ENCODE assay signal across 13 mouse cellular contexts in the genomic region with DNA sequence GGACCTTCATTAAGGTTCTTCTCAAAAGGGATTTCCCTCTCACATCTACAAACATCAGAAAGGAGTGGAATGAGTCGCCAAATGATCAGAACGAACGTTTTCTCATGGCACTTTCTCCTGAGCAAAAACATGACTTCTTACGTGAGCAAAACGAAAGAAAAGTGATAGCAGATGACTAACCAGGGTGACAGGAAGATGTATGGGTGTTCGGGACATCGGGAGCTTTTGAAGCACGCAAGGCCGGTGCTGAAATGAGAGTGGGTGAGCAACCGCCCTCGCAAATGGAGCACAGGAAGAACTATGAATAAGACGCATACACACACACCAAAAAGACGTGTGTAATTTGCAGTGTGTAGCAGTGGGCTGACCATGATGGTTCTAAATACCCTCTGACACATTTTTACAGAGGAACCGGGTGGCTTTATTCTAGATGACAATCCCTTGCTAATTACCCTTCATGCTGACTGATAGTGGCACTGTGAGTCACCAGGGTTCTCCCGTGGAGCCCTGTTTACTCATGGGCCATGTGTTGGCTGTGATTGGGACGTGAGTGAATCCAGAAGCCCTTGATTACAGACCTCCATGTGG.
DNase-seq lines count a peak whose midpoint lies in the region; ATAC-seq and TF ChIP-seq lines count a peak whose summit lies in the region.
"Had no signal": no experiment of that assay in that cellular context is flagged by ENCODE, and none has a peak within 500 bp of the region (broad histone marks: within the 10 kb centered on the region; RNA-seq: fewer than 3 reads in every experiment).

No protein-coding gene starts in this region.

- H3K4me2 ChIP-seq in heart, embryonic 12.5 days, result no peak overlapping the region
- no peak overlapping the region for H3K4me2 ChIP-seq in stomach, postnatal 0 days (replicated peaks; ENCODE audit: low read depth)

- H3K27ac ChIP-seq in heart, embryonic 12.5 days (ENCODE audit: poor library complexity, severe bottlenecking), result 0 out of 2 replicates have a peak overlapping the region, but pooled peaks have one; percentile 22
- H3K27ac ChIP-seq in stomach, postnatal 0 days (replicated peaks), result no peak overlapping the region
- H3K27ac ChIP-seq: gastrocnemius, adult 2 months; hindbrain, postnatal 0 days had no signal

- TF ChIP-seq CTCF in stomach, postnatal 0 days (IDR thresholded peaks at IDR 0.05; ENCODE audit: low read depth), result no peak

- WGBS in heart, embryonic 12.5 days, result 48% methylated on average over 16 of the region's 16 CpGs
- WGBS in stomach, postnatal 0 days, result 46% methylated on average over 16 of the region's 16 CpGs

- H3K4me1 ChIP-seq in heart, embryonic 12.5 days (replicated peaks), result 0 out of 2 replicates have a peak, but pooled peaks cover 3% of the 10 kb centered on the region
- no peaks in the 10 kb centered on the region for H3K4me1 ChIP-seq in stomach, postnatal 0 days (replicated peaks; ENCODE audit: control insufficient read depth, insufficient read depth)

- peak; percentile 63 for ATAC-seq in heart, embryonic 12.5 days (ENCODE audit: insufficient number of reproducible peaks, low FRiP score)
- ATAC-seq in stomach, postnatal 0 days (ENCODE audit: low FRiP score, low TSS enrichment), result 0 out of 2 replicates have a peak, but pooled peaks have one; percentile 26
- ATAC-seq: forebrain, embryonic 14.5 days; hindbrain, postnatal 0 days had no signal

- DNase-seq in heart, adult 11 months, result no peak
- peak; percentile 46 to 49 for DNase-seq in right cerebral cortex, adult 2 months (ENCODE audit: low spot score in 2 of 2)
- DNase-seq in right cerebral cortex, postnatal 10 days (ENCODE audit: low spot score in 2 of 2), result no peak
- peak; percentile 53 to 58 for DNase-seq in adrenal gland, postnatal 36 days
- DNase-seq in stomach, postnatal 0 days (ENCODE audit: low spot score), result peak; percentile 40
- no peak for DNase-seq in kidney, adult 11 months
- no peak for DNase-seq in kidney, adult 9 months
- DNase-seq: gastrocnemius, adult 2 months; kidney, postnatal 10 days; layer of hippocampus, adult 9-11 months had no signal

- no peaks in the 10 kb centered on the region for H3K36me3 ChIP-seq in heart, embryonic 12.5 days
- H3K36me3 ChIP-seq in stomach, postnatal 0 days (ENCODE audit: control insufficient read depth, insufficient read depth, low read length), result no peaks in the 10 kb centered on the region

- no peaks in the 10 kb centered on the region for H3K27me3 ChIP-seq in heart, embryonic 12.5 days (replicated peaks)
- no peaks in the 10 kb centered on the region for H3K27me3 ChIP-seq in stomach, postnatal 0 days (ENCODE audit: control insufficient read depth, insufficient read depth, low read length)

- H3K9me3 ChIP-seq in heart, embryonic 12.5 days (replicated peaks), result 0 out of 2 replicates have a peak, but pooled peaks cover 3% of the 10 kb centered on the region
- H3K9me3 ChIP-seq in stomach, postnatal 0 days (ENCODE audit: control insufficient read depth, low read length), result no peaks in the 10 kb centered on the region

- no peak overlapping the region for H3K9ac ChIP-seq in heart, embryonic 12.5 days
- H3K9ac ChIP-seq in stomach, postnatal 0 days (ENCODE audit: low read length), result no peak overlapping the region

- TF ChIP-seq EP300 in stomach, postnatal 0 days (optimal IDR thresholded peaks at IDR 0.05), result no peak

- no peak overlapping the region for H3K4me3 ChIP-seq in heart, embryonic 12.5 days
- no peak overlapping the region for H3K4me3 ChIP-seq in stomach, postnatal 0 days (ENCODE audit: low read depth, low read length)
- H3K4me3 ChIP-seq: gastrocnemius, adult 2 months had no signal

Comparison
In these comparisons a context has a peak if more than half of its experiments do, and no peak if none do; other contexts are left out.
1. DNase-seq: peak in right cerebral cortex, adult 2 months (2 of 2), adrenal gland, postnatal 36 days (2 of 2) and stomach, postnatal 0 days (single experiment); none in heart, adult 11 months (single experiment), right cerebral cortex, postnatal 10 days (0 of 2), kidney, adult 11 months (single experiment) and kidney, adult 9 months (single experiment).